Mouse (Mus musculus) frontal cortex, postnatal 25 days (tissue): ENCODE data around the gene Pogz.
A peak's percentile ranks its signal among the peaks of the same experiment; 100 is the strongest.

Experiments
- DNase-seq, 2 experiments: peaks; one replicate each; pipeline ENCODE4 v3.0.0; 2022; ENCODE audit warnings: low spot score in 2 of 2

Gene Pogz

GRCm38 (mm10) chr3:94837183-94837890 is at the start of gene Pogz:
Gene Pogz, plus strand, starts transcription at chr3:94837567.
- peak; percentile 87 to 88 for DNase-seq

GRCm38 (mm10) chr3:94789071-94789470 is 48.3 kb upstream of the Pogz start:
- no peak for DNase-seq

GRCm38 (mm10) chr3:94789516-94789915 is 47.9 kb upstream of the Pogz start:
- DNase-seq, result no peak

GRCm38 (mm10) chr3:94792258-94792657 is 45.1 kb upstream of the Pogz start:
- no peak for DNase-seq

GRCm38 (mm10) chr3:94793672-94794071 is 43.7 kb upstream of the Pogz start:
- DNase-seq, result no peak

GRCm38 (mm10) chr3:94794359-94794758 is 43.0 kb upstream of the Pogz start:
- no peak for DNase-seq

- DNase-seq, result no peak
Measured at GRCm38 (mm10) chr3:94795596-94796140, 41.7 kb upstream of the Pogz start.

- no peak for DNase-seq
Measured at GRCm38 (mm10) chr3:94796181-94796580, 41.2 kb upstream of the Pogz start.

GRCm38 (mm10) chr3:94804146-94804545 is 33.2 kb upstream of the Pogz start:
- DNase-seq, result no peak

GRCm38 (mm10) chr3:94804976-94805375 is 32.4 kb upstream of the Pogz start:
- no peak for DNase-seq

GRCm38 (mm10) chr3:94808296-94808695 is 29.1 kb upstream of the Pogz start:
- no peak for DNase-seq

- DNase-seq, result no peak
Measured at GRCm38 (mm10) chr3:94811628-94812027, 25.7 kb upstream of the Pogz start.

GRCm38 (mm10) chr3:94813651-94814050 is 23.7 kb upstream of the Pogz start:
- DNase-seq, result no peak

- DNase-seq, result no peak
Measured at GRCm38 (mm10) chr3:94814063-94814462, 23.3 kb upstream of the Pogz start.

- DNase-seq, result no peak
Measured at GRCm38 (mm10) chr3:94814663-94815062, 22.7 kb upstream of the Pogz start.

GRCm38 (mm10) chr3:94815603-94816002 is 21.8 kb upstream of the Pogz start:
- DNase-seq, result no peak

GRCm38 (mm10) chr3:94817731-94818130 is 19.6 kb upstream of the Pogz start:
- no peak for DNase-seq

- DNase-seq, result no peak
Measured at GRCm38 (mm10) chr3:94819452-94820425, 17.6 kb upstream of the Pogz start.

GRCm38 (mm10) chr3:94821008-94821638 is 16.2 kb upstream of the Pogz start:
- no peak for DNase-seq

- DNase-seq, result no peak
Measured at GRCm38 (mm10) chr3:94822082-94822481, 15.3 kb upstream of the Pogz start.

GRCm38 (mm10) chr3:94824110-94824509 is 13.3 kb upstream of the Pogz start:
- DNase-seq, result no peak

- DNase-seq, result no peak
Measured at GRCm38 (mm10) chr3:94832100-94832499, 5.3 kb upstream of the Pogz start.
